Mouse (Mus musculus): Measurements from ENCODE around the gene Mtfr1l. TPM values are rescaled to one million over a fixed set of nuclear protein-coding genes. Genes with fewer than 3 reads are reported as not detected.
A peak's percentile ranks its signal among the peaks of the same experiment; 100 is the strongest.
"Not testable (repeated sequence)": the region's sequence is repeated elsewhere in the genome, so short reads cannot be mapped to it uniquely, and the experiment has no call there.

Gene Mtfr1l
- polyA plus RNA-seq, 1 experiment from 2014 or later, result 125 TPM

- Histone ChIP-seq H3K4me3 (ENCODE audit: low read depth, low read length) (no peak overlapping the region), H3K27me3 (ENCODE audit: insufficient read depth, low read length) (no peaks in the 10 kb centered on the region), H3K9ac (no peak overlapping the region), H3K27ac (ENCODE audit: low read depth) (no peak overlapping the region), H3K4me2 (no peak overlapping the region), H3K36me3 (ENCODE audit: insufficient read depth) (no peaks in the 10 kb centered on the region), H3K4me1 (ENCODE audit: insufficient read depth) (no peaks in the 10 kb centered on the region), H3K9me3 (ENCODE audit: low read depth, low read length) (no peaks in the 10 kb centered on the region)
- no peak for DNase-seq
- no peak for ATAC-seq (ENCODE audit: insufficient read depth)
- 82% methylated on average over 19 of the region's 19 CpGs for WGBS
- TF ChIP-seq CTCF (IDR thresholded peaks at IDR 0.05; ENCODE audit: low read depth), result no peak
Observed at GRCm38 (mm10) chr4:134506713-134507112, 28.5 kb downstream of the Mtfr1l start.

- DNase-seq (no peak), ATAC-seq (ENCODE audit: insufficient read depth) (no peak)
- no peak overlapping the region for H3K4me2 ChIP-seq
- no peak for TF ChIP-seq CTCF (IDR thresholded peaks at IDR 0.05; ENCODE audit: low read depth)
- H3K36me3 ChIP-seq (ENCODE audit: insufficient read depth), result no peaks in the 10 kb centered on the region
- H3K4me3 ChIP-seq (ENCODE audit: low read depth, low read length), result no peak overlapping the region
- H3K9me3 ChIP-seq (ENCODE audit: low read depth, low read length), result no peaks in the 10 kb centered on the region
- 67% methylated on average over 3 of the region's 4 CpGs for WGBS
- H3K4me1 ChIP-seq (ENCODE audit: insufficient read depth), result no peaks in the 10 kb centered on the region
- no peak overlapping the region for H3K9ac ChIP-seq
- no peak overlapping the region for H3K27ac ChIP-seq (ENCODE audit: low read depth)
- no peaks in the 10 kb centered on the region for H3K27me3 ChIP-seq (ENCODE audit: insufficient read depth, low read length)
Observed at GRCm38 (mm10) chr4:134505966-134506594, 29.1 kb downstream of the Mtfr1l start.

- H3K4me3 ChIP-seq (ENCODE audit: low read depth, low read length), result no peak overlapping the region
- WGBS, result 85% methylated on average over 4 of the region's 4 CpGs
Observed at GRCm38 (mm10) chr4:134505303-134505789, 29.8 kb downstream of the Mtfr1l start.

GRCm38 (mm10) chr4:134503686-134504357, 31.4 kb downstream of the Mtfr1l start:
- WGBS, result 78% methylated on average over 4 of the region's 4 CpGs
- Histone ChIP-seq H3K9ac (no peak overlapping the region), H3K4me1 (ENCODE audit: insufficient read depth) (no peaks in the 10 kb centered on the region), H3K36me3 (ENCODE audit: insufficient read depth) (no peaks in the 10 kb centered on the region), H3K27ac (ENCODE audit: low read depth) (no peak overlapping the region), H3K27me3 (ENCODE audit: insufficient read depth, low read length) (no peaks in the 10 kb centered on the region), H3K4me2 (no peak overlapping the region), H3K9me3 (ENCODE audit: low read depth, low read length) (no peaks in the 10 kb centered on the region), H3K4me3 (ENCODE audit: low read depth, low read length) (no peak overlapping the region)
- ATAC-seq (ENCODE audit: insufficient read depth) (no peak), DNase-seq (no peak)
- no peak for TF ChIP-seq CTCF (IDR thresholded peaks at IDR 0.05; ENCODE audit: low read depth)

More at GRCm38 (mm10) chr4:134505303-134505789, 29.8 kb downstream of the Mtfr1l start:
- ATAC-seq (ENCODE audit: insufficient read depth), result no peak
- no peak for TF ChIP-seq CTCF (IDR thresholded peaks at IDR 0.05; ENCODE audit: low read depth)
- H3K9ac ChIP-seq, result no peak overlapping the region
- H3K36me3 ChIP-seq (ENCODE audit: insufficient read depth), result no peaks in the 10 kb centered on the region
- no peaks in the 10 kb centered on the region for H3K27me3 ChIP-seq (ENCODE audit: insufficient read depth, low read length)
- DNase-seq, result no peak
- no peak overlapping the region for H3K4me2 ChIP-seq
- no peaks in the 10 kb centered on the region for H3K9me3 ChIP-seq (ENCODE audit: low read depth, low read length)
- no peaks in the 10 kb centered on the region for H3K4me1 ChIP-seq (ENCODE audit: insufficient read depth)
- no peak overlapping the region for H3K27ac ChIP-seq (ENCODE audit: low read depth)

- no peaks in the 10 kb centered on the region for H3K27me3 ChIP-seq (ENCODE audit: insufficient read depth, low read length)
- H3K36me3 ChIP-seq (ENCODE audit: insufficient read depth), result no peaks in the 10 kb centered on the region
- 94% methylated on average over 6 of the region's 6 CpGs for WGBS
- no peak overlapping the region for H3K4me3 ChIP-seq (ENCODE audit: low read depth, low read length)
- no peak overlapping the region for H3K9ac ChIP-seq
- ATAC-seq (ENCODE audit: insufficient read depth) (no peak), DNase-seq (no peak)
- no peak overlapping the region for H3K4me2 ChIP-seq
- no peak for TF ChIP-seq CTCF (IDR thresholded peaks at IDR 0.05; ENCODE audit: low read depth)
- peaks cover 4% of the 10 kb centered on the region; the same call in 1 of the 2 replicates for H3K4me1 ChIP-seq (ENCODE audit: insufficient read depth)
- no peak overlapping the region for H3K27ac ChIP-seq (ENCODE audit: low read depth)
- no peaks in the 10 kb centered on the region for H3K9me3 ChIP-seq (ENCODE audit: low read depth, low read length)
Observed at GRCm38 (mm10) chr4:134501095-134501494, 34.1 kb downstream of the Mtfr1l start.

GRCm38 (mm10) chr4:134498983-134499382, 36.2 kb downstream of the Mtfr1l start:
- not testable (repeated sequence) for H3K9ac ChIP-seq; H3K9me3 ChIP-seq (ENCODE audit: low read depth, low read length); H3K4me1 ChIP-seq (ENCODE audit: insufficient read depth); H3K4me3 ChIP-seq (ENCODE audit: low read depth, low read length); DNase-seq; ATAC-seq (ENCODE audit: insufficient read depth); H3K27ac ChIP-seq (ENCODE audit: low read depth); H3K27me3 ChIP-seq (ENCODE audit: insufficient read depth, low read length); H3K4me2 ChIP-seq; H3K36me3 ChIP-seq (ENCODE audit: insufficient read depth)
- WGBS, result 76% methylated on average over 6 of the region's 6 CpGs

- H3K4me2 ChIP-seq, result peak overlapping the region; percentile 93; the same call in 1 of the 2 replicates
- no peak for ATAC-seq (ENCODE audit: insufficient read depth)
- WGBS, result 63% methylated on average over 12 of the region's 12 CpGs
Observed at GRCm38 (mm10) chr4:134497986-134498731, 37.0 kb downstream of the Mtfr1l start.

More at GRCm38 (mm10) chr4:134497986-134498731, 37.0 kb downstream of the Mtfr1l start:
- H3K27ac ChIP-seq (ENCODE audit: low read depth), result no peak overlapping the region
- no peaks in the 10 kb centered on the region for H3K36me3 ChIP-seq (ENCODE audit: insufficient read depth)
- DNase-seq, result peak; percentile 58
- no peak for TF ChIP-seq CTCF (IDR thresholded peaks at IDR 0.05; ENCODE audit: low read depth)
- H3K27me3 ChIP-seq (ENCODE audit: insufficient read depth, low read length), result no peaks in the 10 kb centered on the region
- no peaks in the 10 kb centered on the region for H3K9me3 ChIP-seq (ENCODE audit: low read depth, low read length)
- no peak overlapping the region for H3K9ac ChIP-seq
- H3K4me1 ChIP-seq (ENCODE audit: insufficient read depth), result peaks cover 5% of the 10 kb centered on the region; the same call in 1 of the 2 replicates
- no peak overlapping the region for H3K4me3 ChIP-seq (ENCODE audit: low read depth, low read length)
